Mouse (Mus musculus): ENCODE measurements around the gene Mia.

The Mia gene

GRCm38 (mm10) chr7:27184964-27185363, 4.0 kb upstream of the Mia start:
- DNase-seq: no peak

GRCm38 (mm10) chr7:27182498-27182897, 1.5 kb upstream of the Mia start:
- no peak for DNase-seq

GRCm38 (mm10) chr7:27180036-27180435, 921 bp downstream of the Mia start:
- DNase-seq: no peak

- no peak for DNase-seq
These were observed 1.6 kb downstream of the Mia start for GRCm38 (mm10) chr7:27179217-27179918.

- DNase-seq: peak; percentile 99
These were observed 2.4 kb downstream of the Mia start, which contains the start of gene Rab4b for GRCm38 (mm10) chr7:27178324-27179216. Rab4b (minus strand) TSS chr7:27178896.

- no peak for DNase-seq
These were observed 3.0 kb downstream of the Mia start for GRCm38 (mm10) chr7:27177942-27178323.

- DNase-seq: no peak
These were observed 6.1 kb downstream of the Mia start for GRCm38 (mm10) chr7:27174896-27175295.

- DNase-seq: no peak
These were observed 6.5 kb downstream of the Mia start for GRCm38 (mm10) chr7:27174496-27174895.

- no peak for DNase-seq
These were observed 10.0 kb downstream of the Mia start for GRCm38 (mm10) chr7:27170981-27171380.

- peak; percentile 26 for DNase-seq
These were observed 12.6 kb downstream of the Mia start for GRCm38 (mm10) chr7:27168371-27168770.

- DNase-seq: peak; percentile 27
These were observed 13.4 kb downstream of the Mia start for GRCm38 (mm10) chr7:27167475-27168094.

- peak; percentile 94 for DNase-seq
These were observed 14.1 kb downstream of the Mia start, which contains the start of gene Egln2 for GRCm38 (mm10) chr7:27166614-27167474. Egln2 (minus strand) TSS chr7:27166802.

GRCm38 (mm10) chr7:27166229-27166613, 14.7 kb downstream of the Mia start:
- peak; percentile 83 for DNase-seq

GRCm38 (mm10) chr7:27165696-27166095, 15.3 kb downstream of the Mia start:
- DNase-seq: no peak

GRCm38 (mm10) chr7:27165007-27165655, 15.8 kb downstream of the Mia start:
- DNase-seq: peak; percentile 66

GRCm38 (mm10) chr7:27164112-27164947, 16.6 kb downstream of the Mia start:
- peak; percentile 59 for DNase-seq

- peak; percentile 25 for DNase-seq
These were observed 17.5 kb downstream of the Mia start for GRCm38 (mm10) chr7:27163450-27163805.

GRCm38 (mm10) chr7:27162780-27163449, 18.0 kb downstream of the Mia start:
- peak; percentile 14 for DNase-seq

- DNase-seq: peak; percentile 25
These were observed 19.2 kb downstream of the Mia start for GRCm38 (mm10) chr7:27161744-27162143.

- DNase-seq: peak; percentile 9
These were observed 20.0 kb downstream of the Mia start for GRCm38 (mm10) chr7:27160921-27161320.

Data from cerebellum, adult 8-10 months (tissue).